Mouse (Mus musculus) left cerebral cortex, postnatal 36 days (tissue): Measurements from ENCODE around the gene Kiz. TPM values are rescaled to one million over a fixed set of nuclear protein-coding genes. Genes with fewer than 3 reads are reported as not detected.

ENCODE experiments used
- DNase-seq, 2 experiments: peaks; one replicate each; pipeline ENCODE4 v3.0.0; 2021 to 2022; ENCODE audit warnings: low spot score in 2 of 2, mixed read lengths in 1 of 2
- intact Hi-C: fragments of 180-260 bp; cut with DNase I; formaldehyde crosslinking; loops from one replicate; pipeline ENCODE4 v1.15.1; 2025
- total RNA-seq, 2 experiments: library from RNA; stranded (reverse); gene quantifications; 2 replicates each; pipeline ENCODE4 v1.2.3; 2021

Gene Kiz
- total RNA-seq, 2 experiments from 2014 or later, result 19.3 to 20.3 TPM

DNA sequence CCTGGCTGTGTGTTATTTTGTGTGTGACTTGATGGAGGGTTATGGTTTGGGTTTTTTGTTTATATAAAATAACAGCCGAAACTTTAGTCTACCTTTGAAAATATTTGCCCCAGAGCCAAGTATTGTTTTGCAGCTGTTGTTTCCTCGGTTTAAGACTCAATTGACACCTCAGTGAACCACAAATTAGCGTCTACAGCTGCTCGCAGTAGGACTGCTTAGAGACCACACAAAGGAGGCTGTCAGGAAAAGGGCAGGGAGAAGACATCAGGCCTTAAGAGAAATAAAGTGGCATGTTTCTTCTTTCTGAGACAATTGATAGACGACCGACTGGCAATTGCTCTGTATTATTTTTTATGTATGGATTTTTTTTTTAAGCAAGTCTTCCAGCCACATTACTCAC lies 100.7 kb downstream of the Kiz start:
- intact Hi-C loops, result loop anchor here (5.0 kb wide), 2 partner anchors 319 to 351 kb away; no protein-coding TSS in a partner anchor
- DNase-seq, result no peak

- intact Hi-C loops, result loop anchor here (5.0 kb wide), 2 partner anchors 321 to 349 kb away; no protein-coding TSS in a partner anchor
- peak in 1 of 2 experiments; percentile 9 for DNase-seq
Measured at GRCm38 (mm10) chr2:146958398-146958911, 102.8 kb downstream of the Kiz start.

GRCm38 (mm10) chr2:146958951-146959821 lies 103.5 kb downstream of the Kiz start:
- intact Hi-C loops, result loop anchor here (1.0 to 5.0 kb wide), 3 partner anchors 218 to 348 kb away; no protein-coding TSS in a partner anchor
- peak; percentile 81 for DNase-seq

- no peak for DNase-seq
- intact Hi-C loops, result no loop called here
Measured at GRCm38 (mm10) chr2:146975024-146975423, 119.4 kb downstream of the Kiz start.

DNA sequence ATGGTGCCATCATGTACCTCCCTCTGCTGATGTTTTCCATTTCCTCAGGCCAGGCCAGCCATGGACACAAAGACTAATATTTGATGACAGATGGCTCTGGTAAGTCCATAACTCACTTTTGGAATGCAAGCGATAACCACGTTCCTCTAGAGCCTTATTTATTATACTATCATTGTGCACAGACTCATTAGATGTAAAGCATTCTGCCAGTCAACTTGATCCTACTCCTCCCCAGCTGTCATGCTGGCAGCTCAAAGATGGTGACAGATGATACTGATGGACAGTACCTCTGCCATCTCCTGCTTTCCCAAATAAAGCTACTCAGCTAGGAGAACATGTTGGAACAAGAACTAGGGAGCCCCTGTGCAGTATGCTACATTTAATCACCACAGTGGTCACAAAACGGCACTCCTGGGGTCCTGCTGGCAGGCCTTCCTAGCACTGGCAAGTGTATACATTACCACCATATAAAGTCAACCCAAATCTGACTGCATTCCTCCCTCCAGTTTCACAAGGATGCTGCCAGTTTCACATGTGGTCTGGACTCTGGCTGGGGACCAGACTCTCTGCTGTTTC lies 119.9 kb downstream of the Kiz start:
- no peak for DNase-seq
- intact Hi-C loops, result no loop called here

DNA sequence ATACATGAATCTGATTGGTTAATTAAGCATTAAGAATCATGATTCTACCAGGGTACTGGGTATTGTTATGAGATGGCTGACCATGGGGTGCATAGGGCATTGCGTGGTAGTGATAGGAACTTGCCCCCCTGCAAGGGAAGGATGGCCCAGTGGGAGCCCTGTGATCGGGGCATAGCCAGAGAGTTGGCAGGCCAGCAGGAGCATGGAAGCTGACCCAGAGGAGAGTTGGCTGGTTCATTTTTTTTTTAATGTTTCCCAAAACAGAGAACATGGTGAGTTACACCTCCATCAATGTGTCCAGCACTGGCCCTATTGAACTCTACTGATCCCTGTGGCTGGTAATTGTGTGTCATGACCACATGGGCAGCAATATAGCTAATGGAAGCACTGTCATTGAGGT lies 127.1 kb downstream of the Kiz start:
- intact Hi-C loops, result no loop called here
- no peak for DNase-seq

GRCm38 (mm10) chr2:146984831-146985230 lies 129.2 kb downstream of the Kiz start:
- intact Hi-C loops, result no loop called here

DNA sequence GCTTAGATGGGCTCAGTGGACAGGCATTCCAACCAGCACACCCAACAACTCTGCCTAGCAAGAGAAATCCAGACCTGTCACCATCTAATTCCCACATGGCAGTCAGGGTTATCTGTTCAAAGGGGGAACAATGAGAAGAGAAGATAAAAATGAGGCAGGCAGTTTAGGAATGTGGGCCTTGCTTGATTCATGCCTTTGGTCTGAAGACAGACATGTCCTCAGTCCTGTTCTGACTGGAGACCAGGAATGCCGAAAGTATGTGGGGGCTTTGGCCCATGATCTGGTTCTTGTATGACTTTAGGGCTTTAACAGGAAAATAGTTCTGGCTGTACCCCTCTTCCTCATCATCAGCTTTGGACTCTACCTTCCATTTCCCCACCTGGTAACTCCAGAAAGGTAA lies 130.1 kb downstream of the Kiz start:
- intact Hi-C loops, result no loop called here
- no peak for DNase-seq

More at GRCm38 (mm10) chr2:146984831-146985230, 129.2 kb downstream of the Kiz start:
- DNase-seq, result no peak

DNA sequence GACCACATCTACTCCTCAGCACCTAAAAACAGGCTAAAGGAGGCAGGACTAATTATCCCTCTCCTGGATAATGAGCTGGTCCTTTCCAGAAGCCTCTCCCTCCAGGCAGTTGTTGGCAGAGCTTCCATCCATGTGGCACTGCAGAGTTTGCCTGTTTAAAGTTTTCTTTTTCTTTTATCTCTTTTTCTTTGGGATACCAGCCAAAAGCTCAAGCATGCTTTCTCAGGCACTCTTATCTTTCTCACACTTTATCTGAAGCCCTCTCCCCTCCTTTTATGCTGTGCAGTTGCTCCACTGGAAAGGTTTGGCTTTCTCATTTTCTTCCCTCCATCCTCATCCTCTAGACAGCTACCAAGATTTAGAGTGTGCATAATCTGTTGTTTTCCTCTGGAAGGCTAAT lies 130.8 kb downstream of the Kiz start:
- intact Hi-C loops, result no loop called here
- no peak for DNase-seq

DNA sequence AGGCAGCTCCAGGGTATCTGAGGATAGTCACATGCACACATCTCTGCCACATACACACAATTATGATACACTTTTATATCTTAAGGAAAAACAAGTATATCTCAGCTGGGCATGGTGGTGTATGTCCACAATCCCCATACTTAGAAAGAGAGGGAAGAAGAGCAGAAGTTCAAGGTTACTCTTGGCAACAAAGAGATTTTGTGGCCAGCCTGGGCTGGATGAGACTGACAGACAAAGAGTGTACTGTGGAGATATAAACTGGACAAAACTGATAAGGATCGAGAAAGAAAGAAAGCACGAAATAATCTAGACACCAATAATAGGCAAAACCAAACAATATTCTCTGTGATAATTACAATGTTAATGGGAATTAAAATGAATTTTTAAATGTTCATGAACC lies 151.6 kb downstream of the Kiz start:
- no peak for DNase-seq
- intact Hi-C loops, result no loop called here

DNA sequence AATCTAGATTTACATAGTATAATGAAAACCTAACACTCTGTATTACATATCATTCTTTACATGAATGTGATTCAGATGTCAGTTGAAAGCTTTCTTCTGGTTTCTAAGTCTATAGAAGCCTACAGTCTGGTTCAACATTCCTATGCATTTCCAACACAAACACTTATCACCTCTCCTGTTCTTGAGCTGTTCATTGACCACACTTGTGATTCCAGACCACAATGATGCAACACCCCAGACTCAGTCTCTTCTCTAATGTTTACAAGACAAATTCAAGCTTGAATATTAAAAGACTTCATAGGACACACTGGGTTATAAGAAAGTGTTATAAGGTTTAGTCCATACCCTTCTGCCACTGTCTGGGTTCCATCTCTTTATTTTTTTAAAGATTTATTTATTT lies 153.4 kb downstream of the Kiz start:
- intact Hi-C loops, result no loop called here
- DNase-seq, result no peak

DNA sequence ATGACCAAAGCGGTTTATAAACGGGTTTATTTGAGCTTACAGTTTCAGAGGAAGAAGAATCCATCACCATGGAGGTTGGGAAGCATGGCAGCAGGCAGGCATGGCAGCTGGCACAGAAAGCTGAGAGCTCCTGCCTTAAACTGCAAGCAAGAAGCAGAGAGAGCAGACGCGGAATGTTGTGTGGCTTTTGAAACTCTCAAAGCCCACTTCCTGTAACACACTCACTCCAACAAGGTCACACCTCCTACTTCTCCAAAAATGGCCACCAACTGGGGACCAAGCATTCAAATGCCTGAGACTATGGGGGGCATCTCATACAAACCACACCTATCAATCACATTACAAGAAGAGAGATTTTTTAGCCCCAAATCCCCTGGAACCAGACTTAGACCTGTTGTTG lies 154.5 kb downstream of the Kiz start:
- no peak for DNase-seq
- intact Hi-C loops, result no loop called here

GRCm38 (mm10) chr2:147010952-147011351 lies 155.3 kb downstream of the Kiz start:
- no peak for DNase-seq
- intact Hi-C loops, result no loop called here

DNA sequence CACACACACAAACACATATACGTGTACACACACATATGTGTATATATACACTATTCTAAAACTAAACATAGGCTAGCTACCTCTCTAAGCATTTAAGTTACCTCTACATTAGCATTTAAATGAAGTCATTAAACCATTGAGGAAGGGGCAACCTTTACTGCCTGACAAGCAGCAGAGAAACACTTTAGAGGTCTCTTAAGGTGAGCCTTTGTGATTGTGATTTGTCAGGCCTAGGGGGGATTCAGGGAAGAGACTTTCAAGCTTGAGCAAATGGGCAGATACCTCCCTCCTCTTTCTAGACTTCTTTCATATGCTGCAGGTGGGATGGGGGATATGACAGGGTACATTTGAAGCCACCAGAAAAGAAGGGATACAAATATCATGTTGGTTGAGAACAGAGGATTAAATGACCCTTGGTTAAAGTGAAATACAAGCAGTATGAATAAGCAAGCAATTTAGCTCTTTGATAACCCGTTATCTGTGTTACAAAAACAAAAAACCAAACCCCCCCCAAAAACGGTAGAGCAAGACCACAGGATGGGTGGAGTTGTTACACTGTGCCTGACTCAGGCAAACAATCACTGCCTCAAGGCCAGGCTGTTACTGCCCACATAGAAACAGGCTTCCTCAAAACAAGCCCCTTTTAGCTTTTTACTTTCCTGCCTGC lies 155.9 kb downstream of the Kiz start:
- intact Hi-C loops, result no loop called here
- no peak for DNase-seq

- intact Hi-C loops, result no loop called here
Measured at GRCm38 (mm10) chr2:147012141-147012622, 156.5 kb downstream of the Kiz start.

GRCm38 (mm10) chr2:147012623-147013184 lies 157.0 kb downstream of the Kiz start, which contains the start of gene Xrn2:
Gene Xrn2, plus strand, starts transcription at chr2:147012996.
- intact Hi-C loops, result no loop called here
- DNase-seq, result peak; percentile 98

More at GRCm38 (mm10) chr2:147012141-147012622, 156.5 kb downstream of the Kiz start:
- peak in 1 of 2 experiments; percentile 7 for DNase-seq

GRCm38 (mm10) chr2:147013194-147013969 lies 157.7 kb downstream of the Kiz start:
- DNase-seq, result no peak
- intact Hi-C loops, result no loop called here

DNA sequence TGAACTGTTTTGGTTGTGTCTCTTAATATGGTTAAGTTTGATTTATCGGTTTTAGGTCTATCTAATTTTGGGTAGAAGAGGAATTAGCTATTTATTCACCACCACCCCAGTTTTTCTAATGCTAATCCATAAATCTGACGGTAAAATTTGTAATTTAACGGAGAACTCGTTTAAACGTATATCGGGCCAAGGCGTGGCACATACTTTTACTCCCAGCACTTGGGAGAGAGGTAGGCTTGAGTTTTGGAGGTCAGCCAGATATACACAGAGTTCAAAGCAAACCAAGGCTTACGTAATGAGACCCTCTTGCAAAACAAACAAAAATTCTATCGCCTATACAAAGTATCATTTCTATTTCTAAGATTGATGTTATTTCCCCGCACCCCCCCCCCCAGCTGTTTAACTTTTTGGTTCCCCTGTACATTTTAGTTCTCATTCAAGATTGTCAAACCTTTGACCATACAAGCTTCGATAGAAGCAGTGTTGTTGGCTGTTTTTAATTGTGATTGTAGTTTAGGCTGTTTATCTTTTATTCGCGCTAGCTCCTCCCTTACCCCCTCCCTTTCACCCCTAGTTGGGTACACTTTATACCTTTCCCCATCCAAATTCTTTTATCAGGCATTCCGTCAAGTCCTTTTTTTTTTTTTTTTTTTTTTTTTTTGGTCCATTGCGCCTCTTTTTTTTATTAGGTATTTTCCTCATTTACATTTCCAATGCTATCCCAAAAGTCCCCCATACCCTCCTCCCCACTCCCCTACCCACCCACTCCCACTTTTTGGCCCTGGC lies 158.6 kb downstream of the Kiz start:
- intact Hi-C loops, result no loop called here
- no peak for DNase-seq
